Mouse (Mus musculus) CD4-positive helper T cell, adult 2 months (primary cell): ENCODE results near the gene Extl1.
"Not testable (repeated sequence)": the region's sequence is repeated elsewhere in the genome, so short reads cannot be mapped to it uniquely, and the experiment has no call there.

Experiments
- DNase-seq: peaks from one replicate; pipeline ENCODE4 v3.0.0-alpha.2; 2012; ENCODE audit warnings: low read depth, missing footprints, low spot score

The Extl1 gene

DNA sequence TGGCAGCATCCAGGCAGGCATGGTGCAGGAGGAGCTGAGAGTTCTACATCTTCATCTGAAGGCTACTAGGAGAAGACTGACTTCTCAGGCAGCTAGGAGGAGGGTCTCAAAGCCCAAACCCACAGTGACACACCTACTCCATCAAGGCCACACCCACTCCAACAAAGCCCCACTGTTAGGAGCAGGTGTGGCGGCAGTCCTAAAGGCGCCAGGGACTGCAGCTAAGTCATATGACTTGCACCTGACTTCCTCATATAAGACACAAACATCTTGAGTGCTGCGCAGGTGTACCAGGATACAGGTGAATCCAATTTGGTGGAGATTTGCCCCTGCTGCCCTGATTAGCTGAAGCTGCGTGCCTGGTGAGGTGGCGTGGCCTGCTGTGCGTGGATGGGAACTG, at the start of gene Extl1:
Extl1 (minus strand) TSS at position 101 of the 400 bp plus-strand sequence.
- not testable (repeated sequence) for DNase-seq

DNA sequence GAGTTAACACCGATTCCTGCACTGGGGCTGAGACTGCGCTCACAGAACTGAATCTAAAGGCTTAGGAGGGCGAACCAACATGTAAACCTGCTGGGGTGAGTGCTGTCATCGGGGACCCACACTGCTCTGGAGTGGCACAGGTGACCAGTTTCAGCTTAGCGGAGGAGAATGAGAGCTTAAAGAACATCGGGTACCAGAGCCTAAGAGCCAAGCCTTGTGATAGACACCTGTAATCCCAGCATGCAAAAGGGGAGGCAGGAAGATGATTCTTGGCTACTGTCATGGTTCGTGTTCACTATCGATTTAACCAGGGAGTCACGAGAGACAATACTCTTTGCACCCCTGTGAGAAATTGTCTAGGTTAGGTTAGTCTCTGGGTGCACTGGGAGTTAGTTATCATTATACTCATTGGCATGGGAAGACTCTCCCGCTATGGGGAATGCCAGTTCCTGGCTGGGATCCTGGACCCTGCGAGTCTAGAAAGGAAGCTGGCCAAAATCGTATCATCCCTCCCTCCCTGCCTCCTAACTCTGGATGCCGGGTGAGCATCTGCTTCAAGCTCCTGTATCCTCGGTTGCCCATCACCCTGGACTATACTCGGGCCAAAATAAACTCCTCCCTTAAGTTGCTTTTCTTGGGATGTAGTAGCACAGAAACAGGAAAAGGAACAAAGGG, 49.2 kb upstream of the Extl1 start:
- no peak for DNase-seq

DNA sequence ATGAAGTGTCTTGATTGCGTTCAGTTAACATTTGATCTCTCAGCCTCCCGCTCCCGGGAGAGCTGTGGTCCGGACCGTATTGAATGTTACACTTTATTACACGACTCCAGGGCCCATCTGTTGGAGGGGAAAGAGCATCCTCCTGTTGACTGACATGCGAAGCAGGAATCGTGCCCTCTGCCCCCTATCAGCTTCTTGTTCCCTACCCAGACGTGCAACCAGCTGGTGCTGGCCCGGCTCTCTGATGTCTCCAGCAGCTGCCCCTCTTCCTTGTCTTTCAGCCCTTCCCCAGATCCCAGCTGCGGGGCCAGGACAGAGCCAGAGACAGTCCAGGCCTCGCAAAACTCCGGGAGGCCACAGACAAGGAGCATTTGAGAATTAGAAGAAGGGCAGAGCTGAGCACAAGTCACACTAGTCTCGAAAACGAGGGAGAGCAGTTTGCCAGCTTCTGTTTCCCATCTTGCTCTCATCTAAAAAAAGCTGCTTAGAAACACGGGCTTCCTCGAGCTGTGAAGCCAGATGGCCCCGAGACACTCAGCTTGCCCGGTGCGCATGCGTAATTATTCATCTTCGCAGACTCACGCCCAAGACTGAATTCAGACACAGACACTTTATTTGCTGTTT, 46.8 kb upstream of the Extl1 start:
- DNase-seq: no peak

DNA sequence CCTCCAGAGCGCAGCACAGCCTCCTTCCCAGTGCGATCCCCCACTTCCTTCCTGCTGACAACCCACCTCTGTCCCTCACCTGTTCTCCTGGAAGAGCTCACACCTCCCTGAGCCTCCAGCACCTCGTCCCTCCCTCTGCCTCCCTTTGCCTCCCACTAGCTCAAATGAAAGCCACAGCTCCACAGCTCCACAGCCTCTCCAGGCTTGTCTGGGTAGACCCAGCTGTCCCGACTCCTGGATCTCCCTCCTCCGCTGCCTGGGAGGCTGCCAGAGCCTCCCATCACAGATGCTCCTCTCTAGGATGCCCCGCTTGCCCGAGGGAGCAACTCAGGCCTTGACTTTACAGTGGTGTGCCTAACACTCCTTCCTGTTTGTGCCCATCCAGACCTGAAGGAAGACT, 41.4 kb upstream of the Extl1 start:
- no peak for DNase-seq

DNA sequence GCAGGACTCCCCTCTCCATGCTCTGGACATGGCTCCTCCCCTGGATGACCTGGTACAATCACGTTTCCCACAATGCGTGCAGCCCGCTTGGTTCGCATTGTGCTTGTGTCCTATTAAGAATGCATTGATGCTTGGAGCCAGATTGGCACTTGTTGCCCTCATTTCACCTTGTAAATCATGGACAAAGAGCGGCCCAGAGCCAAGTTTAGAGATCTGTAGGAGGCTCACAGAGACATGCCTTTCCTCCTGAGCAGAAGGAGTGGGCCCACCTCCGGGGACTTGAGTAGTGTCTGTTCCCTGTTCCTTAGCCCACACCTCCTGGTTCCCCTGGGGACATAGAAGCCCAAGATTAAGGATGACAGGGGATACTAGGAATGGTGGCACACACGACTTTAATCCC, 40.3 kb upstream of the Extl1 start:
- DNase-seq: no peak

DNA sequence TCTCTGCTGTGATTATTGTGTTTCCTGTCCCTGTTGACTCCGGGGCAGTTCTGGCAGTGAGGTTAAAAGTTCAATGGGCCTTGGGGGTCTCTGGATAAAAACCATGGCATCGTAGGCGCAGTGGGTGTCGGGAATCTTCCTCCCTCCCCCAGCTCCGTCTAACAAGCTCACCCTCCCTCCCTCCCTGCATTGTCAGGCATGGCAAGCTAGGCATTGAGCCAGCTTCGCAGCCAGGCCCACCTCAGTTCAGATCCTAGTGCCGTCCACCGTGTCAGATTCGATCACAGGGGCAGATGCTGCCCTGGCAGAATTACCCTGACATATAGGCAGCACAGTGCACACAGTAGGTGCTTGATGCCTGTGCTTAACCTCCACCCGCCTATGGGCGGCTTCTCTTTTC, 38.3 kb upstream of the Extl1 start:
- no peak for DNase-seq

DNA sequence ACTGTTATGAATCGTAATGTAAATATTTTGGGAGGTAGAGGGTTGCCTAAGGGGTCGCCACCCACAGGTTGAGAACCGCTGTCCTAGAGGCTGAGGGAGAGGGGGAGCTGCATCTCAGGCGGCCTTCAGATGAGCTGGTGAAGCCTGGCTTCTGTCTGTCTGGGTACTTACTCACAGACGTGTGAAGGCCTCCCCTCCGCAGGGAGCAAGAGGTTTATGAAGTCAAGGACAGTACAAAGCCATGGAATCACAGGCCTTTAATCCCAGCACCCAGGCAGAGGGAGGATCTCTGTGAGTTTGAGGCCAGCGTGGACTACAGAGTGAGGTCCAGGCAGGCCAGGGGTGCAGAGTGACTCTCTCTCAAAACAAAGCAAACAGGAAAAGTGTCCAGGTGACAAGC, 33.5 kb upstream of the Extl1 start:
- DNase-seq: no peak

DNA sequence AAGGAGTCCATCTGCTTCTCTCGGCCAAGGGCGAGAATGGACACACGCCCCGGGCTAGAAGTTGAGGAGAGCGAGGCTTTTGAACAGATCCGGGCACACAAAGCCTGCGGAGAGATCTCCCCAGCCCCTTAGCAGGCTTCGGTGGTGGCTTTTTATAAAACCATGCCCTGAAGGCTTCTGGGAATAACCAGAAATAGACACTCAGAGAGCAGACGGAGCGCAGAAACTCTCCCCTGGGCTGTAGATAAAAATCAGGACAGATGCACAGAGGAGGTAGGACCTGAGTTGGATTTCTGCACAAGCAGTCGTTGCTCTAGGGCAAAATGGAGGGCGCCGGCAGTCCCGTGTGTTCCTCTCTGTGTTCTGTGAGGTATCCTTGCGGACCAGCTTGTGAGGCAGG, 33.0 kb upstream of the Extl1 start:
- DNase-seq: no peak

DNA sequence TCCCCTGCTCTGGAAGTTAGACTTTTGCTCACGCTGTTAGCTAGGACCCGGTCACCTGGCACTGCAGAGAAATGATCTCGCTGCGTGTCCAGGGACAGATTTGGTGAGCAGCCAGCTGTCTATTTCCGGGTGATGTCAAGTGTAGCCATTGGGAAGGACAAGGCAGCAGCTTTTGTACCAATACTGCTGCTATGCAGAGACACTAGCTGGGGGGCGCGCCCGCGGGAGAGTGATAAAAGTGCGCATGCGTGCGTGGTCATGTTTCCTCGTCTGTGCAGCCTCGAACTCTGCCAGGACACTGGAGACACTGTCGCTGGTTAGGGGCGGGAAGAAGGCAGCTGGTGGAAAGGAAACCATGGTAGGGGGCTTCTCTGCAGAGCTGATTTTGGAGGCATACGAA, 32.5 kb upstream of the Extl1 start:
- DNase-seq: no peak

DNA sequence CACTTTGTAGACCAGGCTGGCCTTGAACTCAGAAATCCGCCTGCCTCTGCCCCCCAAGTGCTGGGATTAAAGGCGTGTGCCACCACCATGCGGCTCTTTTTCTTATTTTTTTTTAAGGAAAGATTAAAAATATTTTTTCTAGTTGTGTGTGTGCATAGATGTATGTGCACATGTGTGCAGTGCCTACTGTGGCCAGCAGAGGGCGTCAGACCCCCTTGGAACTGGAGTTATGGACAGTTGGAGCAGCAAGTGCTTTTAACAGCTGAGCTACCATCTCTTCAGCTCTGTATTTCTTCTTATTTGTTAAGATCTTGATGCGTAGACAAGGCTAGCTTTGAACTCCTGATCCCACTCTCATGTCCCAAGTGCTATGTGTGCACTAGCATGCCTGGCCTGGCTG, 25.6 kb upstream of the Extl1 start:
- peak; percentile 29 for DNase-seq

DNA sequence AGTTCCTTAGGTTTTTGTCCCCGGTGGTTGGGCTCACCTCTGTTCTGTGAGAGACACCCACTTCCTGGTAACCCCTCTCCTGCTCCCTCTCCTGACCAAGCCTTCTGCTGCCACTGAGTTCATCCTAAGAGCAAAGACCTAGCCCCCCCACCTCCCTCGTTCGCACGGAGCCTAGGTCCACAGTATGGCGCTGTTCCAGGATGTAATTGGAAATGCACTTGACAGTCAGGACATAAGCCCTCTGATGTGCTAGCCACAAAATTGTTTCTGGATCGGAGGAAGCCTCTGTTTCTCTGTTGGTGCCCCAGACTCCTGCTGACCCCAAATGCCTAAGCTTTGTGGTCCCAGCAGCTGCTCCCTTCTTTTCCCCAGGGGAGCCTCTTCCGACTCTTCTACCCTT, 20.1 kb upstream of the Extl1 start:
- no peak for DNase-seq

DNA sequence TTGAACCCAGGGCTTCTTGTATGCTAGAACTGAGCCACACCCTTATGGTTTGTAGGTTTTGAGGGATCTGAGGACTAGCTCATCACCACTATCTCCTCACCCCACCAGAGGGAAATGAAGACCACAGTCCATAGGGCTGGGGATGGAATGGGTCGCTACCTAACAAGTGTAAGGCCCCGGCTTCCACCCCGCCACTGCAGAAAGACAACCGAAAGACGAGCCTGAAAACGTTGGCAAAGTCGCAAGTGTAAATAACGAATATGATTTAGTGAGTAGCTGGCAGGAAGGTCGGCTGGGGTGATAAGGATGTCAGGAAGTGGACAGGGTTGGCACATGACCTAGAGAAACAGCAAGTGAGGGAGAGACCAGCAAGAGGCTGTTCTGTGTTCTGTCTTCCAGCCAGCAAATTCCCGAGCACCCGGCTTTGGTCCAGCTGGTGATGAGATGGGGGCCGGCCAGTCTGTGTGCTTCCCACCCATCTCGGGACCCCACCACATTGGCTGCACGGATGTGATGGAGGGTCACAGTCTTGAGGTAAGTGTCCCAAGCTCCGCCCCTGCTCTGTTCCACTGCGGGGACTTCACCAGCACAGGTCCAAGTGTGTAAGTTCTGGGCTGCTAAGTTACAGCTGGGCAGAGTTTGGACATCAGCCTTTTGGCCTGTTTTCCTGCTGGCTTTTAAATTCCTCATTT, 19.1 kb upstream of the Extl1 start:
- DNase-seq: no peak

DNA sequence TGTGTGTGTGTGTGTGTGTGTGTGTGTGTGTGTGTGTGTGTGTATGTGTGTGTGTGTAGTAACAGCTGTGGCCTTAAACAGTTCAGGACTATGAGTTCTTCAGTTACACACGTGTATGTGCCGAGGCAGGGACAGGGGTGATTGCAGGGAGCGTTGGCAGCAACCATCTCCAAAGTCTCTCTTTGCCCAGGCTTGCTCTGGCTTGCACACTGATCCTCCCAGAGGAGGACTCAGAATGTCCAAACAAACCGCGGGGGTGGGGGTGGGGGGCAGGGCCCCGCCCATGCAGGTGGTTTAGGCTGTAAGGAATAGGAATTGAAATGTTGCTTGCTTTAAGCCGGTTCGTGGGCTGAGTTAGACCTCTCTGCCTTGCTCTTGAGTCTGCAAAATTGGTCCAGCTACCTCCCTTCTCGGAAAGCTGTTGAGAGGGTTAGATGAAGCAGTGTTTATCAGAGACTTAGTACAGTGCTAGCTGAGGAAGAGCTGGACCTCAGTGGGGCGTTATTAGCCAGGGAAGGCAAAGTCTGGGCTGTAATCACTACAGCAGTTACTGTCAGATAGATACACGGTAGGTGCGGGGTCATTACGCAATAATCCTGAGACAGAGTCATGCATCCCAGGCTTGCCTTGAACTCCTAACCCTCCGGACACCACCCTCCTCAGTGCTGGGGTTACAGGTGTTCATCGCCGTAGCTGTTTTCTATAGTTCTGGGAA, 18.4 kb upstream of the Extl1 start:
- DNase-seq: peak; percentile 12

DNA sequence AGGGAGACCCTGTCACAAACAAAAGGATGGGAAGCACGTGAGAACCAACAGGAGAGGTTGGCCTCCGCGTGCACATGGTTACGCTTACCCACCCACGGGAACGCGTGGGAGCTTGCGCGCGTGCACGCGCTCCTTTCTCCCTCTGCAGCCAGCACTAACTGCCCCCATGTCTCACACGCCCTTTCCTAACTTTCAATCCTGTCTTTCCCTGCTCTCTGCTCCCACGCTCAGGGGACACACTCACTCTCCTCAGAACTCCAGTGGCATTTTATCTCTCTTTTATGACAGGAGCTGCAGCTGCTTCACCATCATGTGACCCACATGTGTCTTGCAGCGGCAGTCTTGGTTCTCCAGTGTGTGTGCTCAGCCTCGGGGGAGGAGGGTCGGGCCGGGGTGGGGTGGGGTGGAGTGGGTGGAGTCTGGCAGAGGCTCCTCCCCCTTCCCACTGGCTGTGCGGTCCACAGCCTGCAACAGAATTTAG, 17.6 kb upstream of the Extl1 start:
- DNase-seq: peak; percentile 50

DNA sequence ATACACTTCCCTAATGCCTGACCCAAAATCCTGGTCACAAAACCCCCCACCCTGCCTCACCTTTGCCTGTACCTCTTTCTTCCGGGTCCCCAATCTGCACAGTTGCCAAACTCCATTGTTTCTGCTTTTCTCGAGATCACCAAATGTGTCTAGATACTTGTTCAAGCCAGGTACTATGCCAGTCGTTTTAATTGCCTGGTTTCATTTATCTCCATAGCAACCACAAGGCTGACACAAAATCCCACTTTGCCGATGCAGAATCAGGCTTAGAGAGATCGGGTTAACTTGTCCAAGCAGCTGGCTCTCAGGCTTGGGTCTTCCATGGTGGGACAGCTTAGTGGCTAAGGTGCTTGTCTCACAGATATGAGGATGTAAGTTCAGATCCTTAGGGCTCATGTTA, 16.6 kb upstream of the Extl1 start:
- DNase-seq: no peak

DNA sequence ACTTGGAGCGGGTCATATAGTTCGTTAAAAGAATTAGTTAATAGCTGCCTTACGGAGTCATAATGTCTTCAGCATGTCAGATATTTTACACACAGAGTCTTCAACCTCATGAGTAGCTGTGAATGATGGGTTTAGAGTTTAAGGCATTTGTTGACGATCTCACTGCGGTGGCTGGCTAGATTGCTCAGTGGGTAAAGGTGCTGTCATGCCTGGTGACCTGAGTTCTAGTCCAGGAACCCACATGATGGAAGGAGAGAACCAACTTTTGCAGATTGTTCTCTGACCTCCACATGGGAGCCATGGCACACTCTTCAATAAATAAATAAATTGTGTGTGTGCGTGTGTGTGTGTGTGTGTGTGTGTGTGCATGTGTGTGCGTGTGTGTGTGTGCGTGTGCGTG, 14.1 kb upstream of the Extl1 start:
- no peak for DNase-seq

DNA sequence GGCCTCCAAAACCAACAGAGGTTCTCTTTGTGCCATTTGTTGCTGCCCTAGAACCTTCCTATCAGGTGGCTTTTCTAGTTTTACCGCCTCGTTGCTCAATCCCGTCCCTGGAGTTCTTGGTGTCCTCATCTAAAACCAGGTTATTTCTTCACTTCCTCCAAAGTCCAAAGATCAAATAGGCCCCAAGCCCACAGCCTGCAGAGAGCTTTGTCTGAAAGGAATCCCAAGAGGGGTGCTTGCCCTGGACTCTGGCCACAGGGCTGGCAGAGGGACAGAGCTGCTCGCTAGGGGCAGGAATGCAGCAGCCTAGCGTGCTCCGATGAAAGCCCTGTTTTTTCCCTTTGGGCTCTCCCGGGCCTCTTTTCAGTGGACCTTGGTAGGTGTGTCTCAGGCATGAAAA, 13.5 kb upstream of the Extl1 start:
- DNase-seq: no peak

DNA sequence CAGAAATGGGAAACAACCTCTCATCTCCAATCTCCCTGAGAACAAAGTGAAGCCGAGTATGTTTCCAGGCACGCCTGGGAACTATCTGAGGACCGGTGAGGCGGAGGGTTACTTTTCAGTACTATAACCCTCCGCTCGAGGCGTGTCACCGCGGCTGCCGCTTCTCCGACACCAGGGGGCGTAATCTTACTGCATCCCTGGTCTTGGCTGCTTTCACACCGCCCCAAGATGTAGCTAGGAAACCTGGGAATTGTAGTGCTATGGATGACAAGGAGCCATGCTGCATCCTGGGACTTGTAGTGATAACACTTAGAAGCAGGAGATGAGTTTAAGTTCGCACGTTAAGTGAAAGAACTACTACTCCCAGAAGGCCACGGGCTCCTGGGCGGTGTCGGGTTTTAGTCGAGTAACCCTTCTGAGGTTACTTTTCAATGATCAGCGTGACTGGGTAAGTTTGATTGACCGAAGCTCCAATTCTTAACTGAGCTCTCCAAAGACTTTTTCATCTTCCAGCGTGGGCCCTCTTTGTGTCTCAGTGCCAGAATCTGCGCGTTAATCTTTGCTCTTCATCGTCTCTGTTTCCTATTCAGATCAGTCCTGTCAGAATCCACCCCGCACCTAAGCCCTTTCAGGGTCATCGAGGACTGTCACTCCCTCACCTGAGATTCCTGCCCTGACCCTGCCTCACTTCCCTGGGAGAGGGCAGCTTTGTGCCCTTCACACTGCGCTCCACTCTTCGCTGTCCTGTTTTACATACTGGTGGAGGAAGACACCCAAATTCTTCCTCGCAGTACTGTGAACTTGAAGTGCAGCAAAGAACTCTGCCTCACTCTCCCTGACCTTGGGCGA, 12.6 kb upstream of the Extl1 start, which contains the start of gene Pafah2:
Pafah2 (plus strand) TSS at position 344 of the 849 bp plus-strand sequence.
- peak; percentile 98 for DNase-seq

DNA sequence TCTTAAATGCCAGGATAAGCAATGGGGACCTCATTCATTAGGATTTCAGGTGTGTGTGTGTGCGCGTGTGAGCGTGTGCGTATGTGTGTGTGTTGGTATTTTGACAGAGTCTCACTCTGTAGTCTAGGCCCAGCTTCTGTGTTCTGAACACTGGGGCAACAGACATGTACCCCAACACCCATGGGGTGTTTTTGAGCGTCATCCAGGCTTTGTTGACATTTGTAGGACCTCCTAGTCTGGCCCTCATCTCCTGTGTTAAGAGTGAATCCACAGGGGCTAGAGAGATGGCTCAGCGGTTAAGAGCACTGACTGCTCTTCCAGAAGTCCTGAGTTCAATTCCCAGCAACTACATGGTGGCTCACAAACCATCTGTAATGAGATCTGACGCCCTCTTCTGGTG, 11.5 kb upstream of the Extl1 start:
- DNase-seq: no peak

DNA sequence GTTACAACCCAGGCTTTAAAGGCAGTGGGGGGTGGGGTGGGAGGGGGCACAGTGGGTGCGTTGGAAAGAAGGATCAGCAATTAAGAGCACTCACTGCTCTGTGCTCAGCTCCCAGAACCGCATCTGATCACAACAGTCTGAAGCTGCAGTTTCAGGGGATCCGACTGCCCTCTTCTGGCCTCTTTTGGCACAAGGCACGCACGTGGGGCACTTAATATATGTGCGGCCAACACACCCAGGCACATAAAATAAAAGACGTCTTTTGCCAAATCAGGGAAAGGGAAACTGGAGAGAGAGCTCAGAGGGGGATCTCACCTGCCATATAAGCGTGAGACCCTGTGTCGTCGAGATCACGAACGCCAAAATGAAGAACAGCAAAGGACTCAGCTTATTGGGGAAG, 9.4 kb upstream of the Extl1 start:
- DNase-seq: peak; percentile 24

DNA sequence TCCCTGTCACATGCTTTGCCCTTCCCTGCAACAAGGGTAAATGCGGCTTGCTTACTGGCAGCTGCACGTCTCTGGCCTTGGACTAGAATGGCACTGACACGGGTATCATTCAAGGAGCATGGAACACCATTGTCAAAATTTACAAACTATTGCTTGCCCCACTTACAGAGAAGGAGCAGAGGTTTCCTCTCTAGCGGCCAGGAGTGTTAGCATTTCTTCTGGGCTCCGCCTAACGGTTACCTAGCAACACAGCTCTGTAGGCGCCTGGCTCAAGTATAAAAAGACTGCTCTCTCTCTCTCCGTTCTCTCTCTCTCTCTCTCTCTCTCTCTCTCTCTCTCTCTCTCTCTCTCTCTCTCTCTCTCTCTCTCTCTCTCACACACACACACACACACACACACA, 8.9 kb upstream of the Extl1 start:
- peak; percentile 65 for DNase-seq
